Mouse (Mus musculus): Measurements from ENCODE around the gene Tmem179b.

GRCm38 (mm10) chr19:8818801-8819595 is 44.7 kb upstream of the Tmem179b start, which contains the start of gene Ttc9c:
- no peak for TF ChIP-seq CTCF (IDR thresholded peaks at IDR 0.05)
- TF ChIP-seq EP300 (IDR thresholded peaks at IDR 0.05): 0 out of 2 replicates have a peak, but pooled peaks have one; percentile 37

Data from lung, postnatal 0 days (tissue).